Mouse (Mus musculus) thymus, adult 2 months (tissue): ENCODE measurements at regions not wholly inside any gene's neighbourhood (a gene's known extent, or its start where the extent isn't known, plus 50 kb on each side); places are given as distances from the start of the nearest gene placed in this dataset.

Source experiments
- CTCF ChIP-seq: fragments of 200-500 bp; IDR thresholded peaks from 2 replicates; pipeline ENCODE4 v1.5.1; 2012; ENCODE audit warnings: mild to moderate bottlenecking, control low read depth, low read length, moderate library complexity, borderline replicate concordance; ENCODE audit not compliant: control insufficient read depth, poor library complexity, insufficient read depth; ENCODE audit errors: extremely low read depth
- POLR2A ChIP-seq: fragments of 200-500 bp; IDR thresholded peaks from 2 replicates; pipeline ENCODE4 v1.6.1; 2012; ENCODE audit warnings: mild to moderate bottlenecking, low read length, control low read depth, moderate library complexity; ENCODE audit not compliant: control insufficient read depth, poor library complexity, insufficient read depth; ENCODE audit errors: extremely low read depth

- TF ChIP-seq CTCF (no peak), POLR2A (no peak)
Measured at GRCm38 (mm10) chr10:68908236-68908635, 184.8 kb downstream of the Tmem26 start.
